Mouse (Mus musculus) forebrain, embryonic 11.5 days (tissue): Measurements from ENCODE around the gene Vmn2r63. TPM values are rescaled to one million over a fixed set of nuclear protein-coding genes. Genes with fewer than 3 reads are reported as not detected.
"Not testable (repeated sequence)": the region's sequence is repeated elsewhere in the genome, so short reads cannot be mapped to it uniquely, and the experiment has no call there.

Source experiments
- ATAC-seq: fragments of 200-750 bp; cut with Nextera tagmentation; replicated peaks from 2 replicates; pipeline ENCODE4 v1.8.0; 2017; ENCODE audit warnings: moderate TSS enrichment; ENCODE audit not compliant: low FRiP score
- DNase-seq: peaks from one replicate; pipeline ENCODE4 v3.0.0-alpha.2; 2017; ENCODE audit warnings: low spot score
- H3K27ac ChIP-seq: fragments of 300-500 bp; sonication (generic); 2 replicates; pipeline ENCODE4 v1.5.1; 2014; ENCODE audit warnings: low read depth, low read length
- H3K27me3 ChIP-seq: fragments of 300-500 bp; sonication (generic); 2 replicates; pipeline ENCODE4 v1.6.1; 2014; ENCODE audit warnings: mild to moderate bottlenecking, low read length, mixed read lengths; ENCODE audit not compliant: control insufficient read depth, insufficient read depth
- H3K36me3 ChIP-seq: fragments of 300-500 bp; sonication (generic); 2 replicates; pipeline ENCODE4 v1.6.1; 2014; ENCODE audit warnings: mild to moderate bottlenecking, low read length, moderate library complexity, mixed read lengths; ENCODE audit not compliant: control insufficient read depth, insufficient read depth
- H3K4me1 ChIP-seq: fragments of 300-500 bp; sonication (generic); replicated peaks from 2 replicates; pipeline ENCODE4 v1.6.1; 2014; ENCODE audit warnings: low read length, mixed read lengths; ENCODE audit not compliant: control insufficient read depth, insufficient read depth
- H3K4me2 ChIP-seq: fragments of 300-500 bp; sonication (generic); 2 replicates; pipeline ENCODE4 v1.6.1; 2014; ENCODE audit warnings: low read depth, mild to moderate bottlenecking, low read length, moderate library complexity, mixed read lengths; ENCODE audit not compliant: severe bottlenecking
- H3K4me3 ChIP-seq: fragments of 300-500 bp; sonication (generic); 2 replicates; pipeline ENCODE4 v1.5.1; 2014; ENCODE audit warnings: low read depth, low read length
- H3K9ac ChIP-seq: fragments of 300-500 bp; sonication (generic); 2 replicates; pipeline ENCODE4 v1.6.1; 2014; ENCODE audit warnings: low read length
- H3K9me3 ChIP-seq: fragments of 300-500 bp; sonication (generic); 2 replicates; pipeline ENCODE4 v1.6.1; 2016; ENCODE audit warnings: low read length, mixed read lengths; ENCODE audit not compliant: control insufficient read depth
- WGBS: fragments of 180-500 bp; shearing (Covaris S2); extraction: QIAGEN DNeasy Blood & Tissue Kit; methylation state at CpG from one replicate; pipeline ENCODE4 v1.1.7; 2014; 5-methylcytosine and 5-hydroxymethylcytosine counted together
- polyA plus RNA-seq: library from polyadenylated mRNA; unstranded; fragments of >200 nt; fragmentation: Nextera tagmentation; extraction: Ambion mirVana; gene quantifications from 2 replicates; pipeline ENCODE4 v1.2.1, GENCODE M21; 2014

The Vmn2r63 gene
- polyA plus RNA-seq, result not detected in 2 replicates

GRCm38 (mm10) chr7:42933722-42934121 is at the start of gene Vmn2r63:
Gene Vmn2r63, minus strand, starts transcription at chr7:42933822.
- not testable (repeated sequence) for DNase-seq, H3K4me1 ChIP-seq, H3K4me3 ChIP-seq, ATAC-seq, H3K27me3 ChIP-seq, H3K36me3 ChIP-seq, H3K9me3 ChIP-seq, H3K9ac ChIP-seq, H3K4me2 ChIP-seq, H3K27ac ChIP-seq

- 88% methylated on average over 10 of the region's 10 CpGs for WGBS
- no peak for ATAC-seq
Observed at GRCm38 (mm10) chr7:42980739-42981138, 47.1 kb upstream of the Vmn2r63 start.

DNA sequence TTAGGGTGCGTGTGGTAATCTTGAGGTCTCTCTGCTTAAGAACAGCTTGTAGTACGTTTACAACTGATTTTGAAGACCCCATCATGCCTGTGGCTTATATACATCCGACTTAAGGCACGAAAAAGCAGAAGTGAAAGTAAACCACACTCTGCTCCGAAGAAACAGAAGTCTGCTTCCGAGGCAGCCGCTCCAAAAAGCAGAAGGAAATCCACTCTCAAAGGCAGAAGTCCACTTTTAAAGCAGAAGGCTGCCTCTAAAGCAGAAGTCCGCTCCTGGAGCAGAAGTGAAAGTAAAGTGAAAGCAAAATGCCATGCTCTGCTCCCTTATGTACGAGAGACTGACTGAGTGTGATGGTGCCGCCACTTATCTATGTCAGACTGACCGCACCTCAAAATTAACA is 46.5 kb upstream of the Vmn2r63 start:
- H3K27ac ChIP-seq, result no peak overlapping the region
- H3K4me2 ChIP-seq, result no peak overlapping the region
- no peaks in the 10 kb centered on the region for H3K27me3 ChIP-seq
- H3K9ac ChIP-seq, result no peak overlapping the region
- WGBS, result 84% methylated on average over 11 of the region's 11 CpGs
- ATAC-seq (no peak), DNase-seq (no peak)
- H3K9me3 ChIP-seq, result peaks cover 23% of the 10 kb centered on the region; the same call in 1 of the 2 replicates
- H3K36me3 ChIP-seq, result no peaks in the 10 kb centered on the region
- no peaks in the 10 kb centered on the region for H3K4me1 ChIP-seq
- no peak overlapping the region for H3K4me3 ChIP-seq

More at GRCm38 (mm10) chr7:42980739-42981138, 47.1 kb upstream of the Vmn2r63 start:
- H3K4me3 ChIP-seq, result no peak overlapping the region
- no peak overlapping the region for H3K27ac ChIP-seq
- H3K4me2 ChIP-seq, result no peak overlapping the region
- no peak for DNase-seq
- no peaks in the 10 kb centered on the region for H3K27me3 ChIP-seq
- peaks cover 23% of the 10 kb centered on the region; the same call in 1 of the 2 replicates for H3K9me3 ChIP-seq
- no peaks in the 10 kb centered on the region for H3K4me1 ChIP-seq
- H3K9ac ChIP-seq, result no peak overlapping the region
- H3K36me3 ChIP-seq, result no peaks in the 10 kb centered on the region

DNA sequence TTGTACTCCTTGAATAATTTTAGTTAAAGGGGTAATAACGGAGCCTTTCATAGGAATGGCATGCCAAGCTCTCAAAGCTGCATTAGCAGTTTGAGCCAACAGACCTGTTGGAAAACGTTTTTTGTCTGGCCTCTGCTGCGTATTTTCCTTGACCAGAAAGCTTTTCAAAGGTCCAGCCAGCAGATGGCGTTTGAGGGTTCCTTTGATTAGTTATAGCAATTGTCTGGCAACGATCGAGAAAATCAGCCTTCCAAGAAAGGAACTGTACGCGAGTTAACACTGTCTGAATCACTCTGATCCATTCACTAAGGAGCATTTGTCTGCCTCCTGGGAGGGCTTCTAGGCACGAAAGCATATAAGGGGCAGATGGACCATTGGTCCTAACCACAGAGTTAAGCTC is 31.6 kb upstream of the Vmn2r63 start:
- Histone ChIP-seq H3K4me1 (no peaks in the 10 kb centered on the region), H3K36me3 (no peaks in the 10 kb centered on the region), H3K9me3 (peaks cover 30% of the 10 kb centered on the region), H3K27ac (no peak overlapping the region), H3K4me2 (no peak overlapping the region), H3K9ac (no peak overlapping the region), H3K27me3 (no peaks in the 10 kb centered on the region), H3K4me3 (no peak overlapping the region)
- WGBS, result 70% methylated on average over 9 of the region's 9 CpGs
- ATAC-seq (no peak), DNase-seq (no peak)

GRCm38 (mm10) chr7:42898067-42898466 is 35.6 kb downstream of the Vmn2r63 start:
- not testable (repeated sequence) for H3K9me3 ChIP-seq, H3K36me3 ChIP-seq, ATAC-seq, H3K4me2 ChIP-seq, H3K4me3 ChIP-seq, H3K27me3 ChIP-seq, DNase-seq, H3K9ac ChIP-seq, H3K27ac ChIP-seq, H3K4me1 ChIP-seq
- 81% methylated on average over 2 of the region's 2 CpGs for WGBS

- H3K27me3 ChIP-seq, result no peaks in the 10 kb centered on the region
- no peak overlapping the region for H3K4me3 ChIP-seq
- no peak for ATAC-seq
- peaks cover 3% of the 10 kb centered on the region for H3K9me3 ChIP-seq
- no peak overlapping the region for H3K4me2 ChIP-seq
- H3K4me1 ChIP-seq, result no peaks in the 10 kb centered on the region
- H3K9ac ChIP-seq, result no peak overlapping the region
- DNase-seq, result no peak
- no peak overlapping the region for H3K27ac ChIP-seq
- 47% methylated on average over 23 of the region's 23 CpGs for WGBS
- no peaks in the 10 kb centered on the region for H3K36me3 ChIP-seq
Observed at GRCm38 (mm10) chr7:42878090-42878489, 55.5 kb downstream of the Vmn2r63 start.

DNA sequence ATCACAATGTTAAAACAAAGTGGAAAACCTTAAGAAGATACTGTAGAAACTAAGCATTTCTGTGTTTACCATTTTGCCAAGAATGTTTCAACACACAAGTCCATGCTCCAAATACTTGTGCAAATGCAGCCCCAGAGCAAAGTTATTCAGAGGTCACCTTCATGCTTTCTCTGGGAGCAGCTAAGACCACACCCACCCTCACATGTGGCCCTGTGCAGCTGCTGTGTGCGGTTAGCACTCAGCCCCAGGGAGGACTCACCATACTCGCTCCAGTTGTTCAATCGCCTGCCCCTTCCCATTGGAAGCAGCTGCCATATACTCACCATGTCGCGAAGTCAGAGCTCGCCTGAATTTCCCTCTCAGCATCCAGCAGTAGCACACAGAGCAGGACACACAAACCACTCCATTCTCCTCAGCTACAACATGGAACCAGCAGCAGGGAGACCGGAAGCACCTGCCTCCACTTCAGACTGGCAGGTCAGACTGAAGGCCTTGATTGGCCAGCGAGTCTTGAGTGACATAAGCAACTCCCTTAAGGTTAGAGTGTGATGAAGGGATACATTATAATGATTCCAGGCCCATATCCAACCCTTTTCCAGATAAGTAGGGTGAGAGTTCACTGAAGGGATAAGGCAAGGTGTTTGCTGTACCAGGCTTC is 66.7 kb downstream of the Vmn2r63 start, which contains the start of gene Gm2381:
Gene Gm2381 (minus strand): TSS at position 434 of the 658 bp plus-strand sequence.
- H3K4me2 ChIP-seq, H3K36me3 ChIP-seq, H3K4me3 ChIP-seq, H3K9ac ChIP-seq, H3K4me1 ChIP-seq, H3K9me3 ChIP-seq, H3K27ac ChIP-seq, ATAC-seq, DNase-seq, H3K27me3 ChIP-seq: not testable (repeated sequence)
- WGBS, result 84% methylated on average over 8 of the region's 8 CpGs
